Mouse (Mus musculus): ENCODE data around the gene Lhpp. TPM values are rescaled to one million over a fixed set of nuclear protein-coding genes. Genes with fewer than 3 reads are reported as not detected.

Lhpp gene
- polyA plus RNA-seq, 1 experiment from 2014 or later: 9.3 TPM

GRCm38 (mm10) chr7:132699165-132699564 is 88.7 kb downstream of the Lhpp start:
- H3K4me1 ChIP-seq (replicated peaks; ENCODE audit: control insufficient read depth, insufficient read depth): 0 out of 2 replicates have a peak, but pooled peaks cover 2% of the 10 kb centered on the region
- no peak for ATAC-seq (ENCODE audit: low FRiP score, low TSS enrichment)
- H3K36me3 ChIP-seq (ENCODE audit: control insufficient read depth, insufficient read depth, low read length): no peaks in the 10 kb centered on the region
- no peak for DNase-seq (ENCODE audit: low spot score)
- no peak overlapping the region for H3K9ac ChIP-seq (ENCODE audit: low read length)
- no peak for TF ChIP-seq EP300 (optimal IDR thresholded peaks at IDR 0.05)
- no peak for TF ChIP-seq CTCF (IDR thresholded peaks at IDR 0.05; ENCODE audit: low read depth)
- no peak overlapping the region for H3K27ac ChIP-seq (replicated peaks)
- H3K4me3 ChIP-seq (ENCODE audit: low read depth, low read length): no peak overlapping the region
- no peak overlapping the region for H3K4me2 ChIP-seq (replicated peaks; ENCODE audit: low read depth)
- 73% methylated on average over 4 of the region's 4 CpGs for WGBS
- H3K27me3 ChIP-seq (ENCODE audit: control insufficient read depth, insufficient read depth, low read length): no peaks in the 10 kb centered on the region
- no peaks in the 10 kb centered on the region for H3K9me3 ChIP-seq (ENCODE audit: control insufficient read depth, low read length)

- Histone ChIP-seq H3K27ac (replicated peaks) (no peak overlapping the region), H3K27me3 (ENCODE audit: control insufficient read depth, insufficient read depth, low read length) (no peaks in the 10 kb centered on the region), H3K9ac (ENCODE audit: low read length) (no peak overlapping the region), H3K4me1 (replicated peaks; ENCODE audit: control insufficient read depth, insufficient read depth) (0 out of 2 replicates have a peak, but pooled peaks cover 2% of the 10 kb centered on the region), H3K36me3 (ENCODE audit: control insufficient read depth, insufficient read depth, low read length) (no peaks in the 10 kb centered on the region), H3K9me3 (ENCODE audit: control insufficient read depth, low read length) (no peaks in the 10 kb centered on the region), H3K4me2 (replicated peaks; ENCODE audit: low read depth) (no peak overlapping the region), H3K4me3 (ENCODE audit: low read depth, low read length) (no peak overlapping the region)
- no peak for ATAC-seq (ENCODE audit: low FRiP score, low TSS enrichment)
- no peak for DNase-seq (ENCODE audit: low spot score)
- TF ChIP-seq CTCF (IDR thresholded peaks at IDR 0.05; ENCODE audit: low read depth) (no peak), EP300 (optimal IDR thresholded peaks at IDR 0.05) (no peak)
Observed at GRCm38 (mm10) chr7:132699639-132700038, 89.2 kb downstream of the Lhpp start.

DNA sequence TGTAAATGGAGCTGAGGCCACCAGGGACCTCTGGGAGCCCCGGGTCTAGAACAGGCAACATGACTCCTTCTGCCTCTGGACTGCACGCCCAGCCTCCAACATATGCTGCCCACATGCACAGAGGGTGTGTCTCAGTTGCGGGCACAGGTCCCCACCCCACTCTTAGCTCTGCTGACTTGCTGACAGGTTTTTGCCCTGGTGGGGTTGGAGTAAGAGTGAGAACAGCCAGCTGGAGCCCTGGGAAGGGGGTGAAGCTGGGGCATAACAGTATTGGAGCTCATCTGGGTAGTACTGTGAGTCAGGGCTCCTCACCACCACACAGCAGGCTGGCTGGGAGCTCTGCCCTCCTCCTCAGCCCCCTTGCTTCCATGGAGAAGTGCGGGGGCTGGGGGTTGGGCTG is 89.7 kb downstream of the Lhpp start:
- WGBS: 63% methylated on average over 4 of the region's 4 CpGs
- Histone ChIP-seq H3K4me2 (replicated peaks; ENCODE audit: low read depth) (no peak overlapping the region), H3K36me3 (ENCODE audit: control insufficient read depth, insufficient read depth, low read length) (no peaks in the 10 kb centered on the region), H3K4me1 (replicated peaks; ENCODE audit: control insufficient read depth, insufficient read depth) (0 out of 2 replicates have a peak, but pooled peaks cover 2% of the 10 kb centered on the region), H3K27me3 (ENCODE audit: control insufficient read depth, insufficient read depth, low read length) (no peaks in the 10 kb centered on the region), H3K9ac (ENCODE audit: low read length) (no peak overlapping the region), H3K9me3 (ENCODE audit: control insufficient read depth, low read length) (no peaks in the 10 kb centered on the region), H3K4me3 (ENCODE audit: low read depth, low read length) (no peak overlapping the region), H3K27ac (replicated peaks) (no peak overlapping the region)
- DNase-seq (ENCODE audit: low spot score) (no peak), ATAC-seq (ENCODE audit: low FRiP score, low TSS enrichment) (no peak; the same call in 1 of the 2 replicates)
- TF ChIP-seq EP300 (optimal IDR thresholded peaks at IDR 0.05) (no peak), CTCF (IDR thresholded peaks at IDR 0.05; ENCODE audit: low read depth) (no peak)

- ATAC-seq (ENCODE audit: low FRiP score, low TSS enrichment) (peak; percentile 78), DNase-seq (ENCODE audit: low spot score) (peak; percentile 63)
- no peaks in the 10 kb centered on the region for H3K9me3 ChIP-seq (ENCODE audit: control insufficient read depth, low read length)
- no peak overlapping the region; the same call in 1 of the 2 replicates for H3K27ac ChIP-seq (replicated peaks)
- WGBS: 54% methylated on average over 3 of the region's 3 CpGs
- no peak for TF ChIP-seq EP300 (optimal IDR thresholded peaks at IDR 0.05)
- no peak overlapping the region for H3K4me2 ChIP-seq (replicated peaks; ENCODE audit: low read depth)
- H3K4me1 ChIP-seq (replicated peaks; ENCODE audit: control insufficient read depth, insufficient read depth): 0 out of 2 replicates have a peak, but pooled peaks cover 2% of the 10 kb centered on the region
- no peak overlapping the region for H3K4me3 ChIP-seq (ENCODE audit: low read depth, low read length)
- no peak overlapping the region for H3K9ac ChIP-seq (ENCODE audit: low read length)
- H3K36me3 ChIP-seq (ENCODE audit: control insufficient read depth, insufficient read depth, low read length): no peaks in the 10 kb centered on the region
- no peaks in the 10 kb centered on the region for H3K27me3 ChIP-seq (ENCODE audit: control insufficient read depth, insufficient read depth, low read length)
Observed at GRCm38 (mm10) chr7:132701412-132701811, 91.0 kb downstream of the Lhpp start.

DNA sequence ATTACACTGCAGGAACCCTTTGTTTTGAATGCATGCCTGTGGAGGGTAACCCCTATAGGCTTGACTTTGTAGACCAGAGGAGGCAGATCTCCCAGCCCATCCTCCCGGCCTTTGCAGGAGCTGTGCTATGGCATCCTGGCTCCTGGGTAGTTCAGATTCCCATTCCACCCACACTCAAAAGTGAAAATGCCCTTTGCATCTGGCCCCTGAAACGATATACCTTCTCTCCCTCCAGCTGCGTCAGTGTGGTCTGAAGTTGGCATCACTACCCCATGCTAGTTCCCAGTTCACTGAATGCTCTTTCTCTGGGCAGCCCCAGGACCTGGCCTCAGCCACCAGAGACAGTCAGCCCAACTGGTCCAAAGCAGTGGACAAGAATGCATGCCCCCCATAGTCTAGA is 91.6 kb downstream of the Lhpp start:
- Histone ChIP-seq H3K27me3 (ENCODE audit: control insufficient read depth, insufficient read depth, low read length) (no peaks in the 10 kb centered on the region), H3K36me3 (ENCODE audit: control insufficient read depth, insufficient read depth, low read length) (no peaks in the 10 kb centered on the region), H3K27ac (replicated peaks) (no peak overlapping the region), H3K4me3 (ENCODE audit: low read depth, low read length) (no peak overlapping the region), H3K9me3 (ENCODE audit: control insufficient read depth, low read length) (no peaks in the 10 kb centered on the region), H3K9ac (ENCODE audit: low read length) (no peak overlapping the region), H3K4me2 (replicated peaks; ENCODE audit: low read depth) (no peak overlapping the region), H3K4me1 (replicated peaks; ENCODE audit: control insufficient read depth, insufficient read depth) (0 out of 2 replicates have a peak, but pooled peaks cover 2% of the 10 kb centered on the region)
- DNase-seq (ENCODE audit: low spot score): no peak
- 95% methylated on average over 3 of the region's 3 CpGs for WGBS
- TF ChIP-seq EP300 (optimal IDR thresholded peaks at IDR 0.05) (no peak), CTCF (IDR thresholded peaks at IDR 0.05; ENCODE audit: low read depth) (no peak)
- no peak for ATAC-seq (ENCODE audit: low FRiP score, low TSS enrichment)

- DNase-seq (ENCODE audit: low spot score) (no peak), ATAC-seq (ENCODE audit: low FRiP score, low TSS enrichment) (peak; percentile 11)
- H3K4me1 ChIP-seq (replicated peaks; ENCODE audit: control insufficient read depth, insufficient read depth): 0 out of 2 replicates have a peak, but pooled peaks cover 2% of the 10 kb centered on the region
- no peaks in the 10 kb centered on the region for H3K9me3 ChIP-seq (ENCODE audit: control insufficient read depth, low read length)
- no peak overlapping the region for H3K4me3 ChIP-seq (ENCODE audit: low read depth, low read length)
- no peak overlapping the region for H3K9ac ChIP-seq (ENCODE audit: low read length)
- no peaks in the 10 kb centered on the region for H3K36me3 ChIP-seq (ENCODE audit: control insufficient read depth, insufficient read depth, low read length)
- H3K27me3 ChIP-seq (ENCODE audit: control insufficient read depth, insufficient read depth, low read length): no peaks in the 10 kb centered on the region
- no peak overlapping the region for H3K27ac ChIP-seq (replicated peaks)
- TF ChIP-seq EP300 (optimal IDR thresholded peaks at IDR 0.05) (no peak), CTCF (IDR thresholded peaks at IDR 0.05; ENCODE audit: low read depth) (no peak)
- 67% methylated on average over 5 of the region's 5 CpGs for whole genome bisulfite sequencing
- H3K4me2 ChIP-seq (replicated peaks; ENCODE audit: low read depth): no peak overlapping the region
Observed at GRCm38 (mm10) chr7:132702492-132703070, 92.1 kb downstream of the Lhpp start.
